Mouse (Mus musculus): ENCODE measurements around the gene Gm45717.
"Not testable (repeated sequence)": the region's sequence is repeated elsewhere in the genome, so short reads cannot be mapped to it uniquely, and the experiment has no call there.

The Gm45717 gene

DNA sequence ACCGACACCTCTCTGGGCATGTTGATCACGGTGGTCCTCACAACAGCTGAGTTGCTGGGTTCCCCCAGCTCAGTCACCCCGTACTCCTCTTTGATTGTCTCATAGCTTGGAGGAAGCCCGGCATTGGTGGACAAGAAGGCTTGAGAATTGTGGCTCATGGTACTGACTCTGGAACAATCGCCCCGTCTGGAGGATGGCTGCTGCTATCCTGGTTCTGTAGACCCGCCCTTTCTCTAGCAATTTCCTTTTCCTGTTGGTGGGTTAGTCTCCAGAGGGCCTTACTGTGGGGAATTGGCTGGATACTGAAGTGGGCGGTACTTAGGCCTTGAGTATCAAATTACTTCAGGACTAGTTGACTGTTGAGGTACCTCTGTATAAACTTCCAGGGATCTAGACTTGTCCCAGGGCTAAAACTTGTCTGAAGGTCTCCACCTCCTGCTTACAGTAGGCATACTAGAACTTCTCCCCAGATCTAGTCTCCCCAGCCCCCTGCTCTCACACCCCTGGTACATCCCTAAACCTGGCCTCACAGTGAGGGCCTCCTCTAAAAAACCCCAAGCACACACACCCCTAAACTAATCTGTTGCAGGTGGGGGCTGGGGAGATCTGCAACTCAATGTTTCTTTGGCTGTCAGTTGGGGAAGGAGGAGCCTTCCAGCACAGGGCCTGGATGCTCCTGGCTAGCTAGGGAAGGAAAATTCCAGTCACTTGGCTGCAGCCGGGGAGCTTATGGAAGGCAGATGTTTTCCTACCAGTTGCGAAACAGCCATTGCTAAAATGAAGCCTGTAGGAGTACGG is at the start of gene Gm45717, which contains the start of gene Ifitm2:
Gene Gm45717 (minus strand): TSS at position 180 of the 798 bp plus-strand sequence.
Gene Ifitm2 (minus strand): TSS at position 230 of the 798 bp plus-strand sequence.
- DNase-seq (ENCODE audit: low spot score in 2 of 2): no peak

DNA sequence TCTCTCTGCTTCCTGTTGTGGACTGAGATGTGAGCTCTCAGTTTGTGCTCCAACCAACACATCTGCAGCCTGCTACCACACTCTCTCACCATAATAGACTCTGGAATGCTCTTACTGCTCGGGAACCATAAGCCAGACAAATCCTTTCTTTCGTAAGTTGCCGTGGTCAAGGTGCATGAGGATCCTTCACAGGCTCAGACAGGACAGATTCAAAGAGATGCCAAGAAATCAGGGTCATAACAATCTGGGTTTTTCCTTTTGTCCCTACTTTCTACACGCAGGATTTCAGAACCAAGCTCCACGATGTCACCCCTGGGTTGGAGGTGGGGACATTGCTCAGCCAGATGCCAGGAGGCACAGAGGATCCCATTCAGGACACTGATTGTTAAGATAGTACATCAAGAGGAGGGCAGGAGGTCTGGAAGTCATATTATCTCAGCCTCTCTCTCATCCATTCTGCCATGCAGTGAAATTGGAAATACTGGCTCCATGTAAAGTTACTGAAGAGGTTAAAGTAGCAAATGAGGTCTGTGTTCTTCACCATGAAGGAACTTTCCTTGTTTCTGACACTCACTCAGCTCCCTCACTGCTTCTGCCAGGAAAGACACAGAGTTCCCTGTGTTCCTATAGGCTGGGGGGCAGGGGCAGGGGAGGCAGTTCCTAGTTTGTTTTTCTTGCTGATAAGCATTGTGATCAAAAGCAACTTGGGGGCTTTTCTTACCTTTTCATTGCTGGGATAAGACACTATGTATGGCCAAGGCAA is 47.7 kb upstream of the Gm45717 start:
- no peak for DNase-seq (ENCODE audit: low spot score in 2 of 2)

DNA sequence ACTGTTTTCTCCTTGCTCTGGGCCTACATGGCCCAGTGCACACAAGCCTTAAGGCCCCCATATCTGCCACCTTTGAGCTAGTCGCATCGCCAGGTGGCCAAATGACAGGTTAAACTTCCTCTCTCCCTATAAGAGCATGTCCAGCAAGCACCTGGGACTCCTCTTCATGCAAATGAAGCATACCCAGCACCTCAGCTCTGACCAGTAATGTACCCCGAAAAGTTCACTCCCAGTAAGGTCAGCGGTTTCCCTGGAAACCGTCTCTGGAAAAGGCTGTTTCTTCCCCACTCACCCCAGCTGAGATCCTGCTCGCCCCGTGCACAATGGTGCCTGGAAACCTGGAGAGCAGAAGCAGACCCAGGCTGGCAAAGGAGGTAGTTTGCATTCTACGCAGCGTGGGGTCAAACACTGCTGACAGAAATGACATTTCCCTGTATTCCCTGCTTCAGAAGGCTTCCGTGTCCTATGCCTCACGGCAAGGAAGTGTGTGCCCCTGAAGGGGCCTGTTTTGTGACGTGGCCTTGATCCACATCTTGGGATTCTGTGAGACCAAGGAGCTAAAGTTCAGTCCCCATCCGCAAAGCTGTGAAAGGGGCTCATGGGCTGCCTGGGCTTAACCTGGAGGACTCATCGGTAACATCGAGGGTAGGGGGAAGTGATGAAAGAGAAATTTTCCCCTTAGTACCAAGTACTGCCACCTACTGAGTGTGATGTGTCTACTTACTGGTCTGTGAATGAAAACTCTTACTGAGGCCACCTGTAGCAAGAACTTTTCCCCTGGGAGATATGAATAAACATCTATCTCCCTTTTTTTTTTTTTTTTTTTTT is 45.4 kb upstream of the Gm45717 start:
- DNase-seq (ENCODE audit: low spot score in 2 of 2): no peak

DNA sequence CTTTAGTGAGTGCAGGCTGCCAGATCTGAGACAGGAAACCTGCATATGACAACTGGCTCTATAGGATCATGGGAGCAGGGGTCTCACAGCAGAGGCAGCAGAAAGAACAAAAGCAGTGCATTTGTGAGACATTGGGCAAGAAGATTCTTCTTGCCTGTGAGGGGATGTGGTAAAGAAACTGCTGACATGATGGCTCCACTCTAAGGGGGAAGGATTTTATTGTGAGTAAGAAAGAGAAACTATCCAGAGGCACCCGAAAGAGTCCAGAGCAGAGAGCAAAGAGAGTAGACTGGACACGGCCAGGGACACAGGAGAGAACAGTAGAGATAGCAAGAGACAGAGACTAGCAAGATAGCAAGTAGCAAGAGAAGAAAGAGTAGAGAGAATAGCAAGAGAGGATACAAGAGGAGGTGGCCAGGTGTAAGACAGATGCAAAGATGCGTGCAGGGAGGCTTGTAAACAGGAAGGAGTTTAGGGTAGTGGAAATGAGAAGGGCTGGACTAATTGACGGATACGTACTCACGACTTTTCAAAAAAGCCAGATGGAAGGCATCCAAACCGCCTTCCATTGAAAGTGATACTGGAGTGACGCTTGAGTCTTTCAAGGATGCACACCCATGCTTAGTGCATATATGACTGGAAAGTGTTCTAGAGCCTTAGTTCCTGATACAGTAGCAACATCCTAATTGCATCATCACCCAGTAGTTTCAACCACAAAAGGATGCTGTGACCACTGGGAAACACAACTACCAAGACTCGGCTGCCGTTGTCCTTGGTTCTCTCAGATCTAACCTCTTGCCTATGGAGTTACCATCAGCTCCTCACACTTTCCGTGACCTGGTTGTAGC is 43.3 kb upstream of the Gm45717 start:
- no peak for DNase-seq (ENCODE audit: low spot score in 2 of 2)

DNA sequence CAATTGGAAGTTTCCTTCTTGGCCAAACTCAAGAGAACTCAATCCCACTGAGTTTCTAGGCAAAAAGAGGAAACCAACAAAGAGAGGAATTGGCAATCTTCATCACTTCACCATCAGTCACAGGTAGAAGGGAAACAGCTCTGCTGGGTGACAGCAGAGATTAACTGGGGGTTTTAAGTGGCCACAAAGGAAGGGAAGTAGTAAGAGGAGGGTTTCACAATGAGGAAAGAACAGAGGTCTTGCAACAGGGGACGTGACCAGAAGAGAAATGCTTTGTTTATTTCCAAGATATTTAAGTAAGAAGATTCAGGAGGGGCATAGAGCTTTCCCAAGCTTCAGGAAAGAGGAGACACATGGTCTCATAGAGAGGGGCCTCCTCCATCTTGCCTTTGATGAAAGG is 42.1 kb upstream of the Gm45717 start:
- no peak for DNase-seq (ENCODE audit: low spot score in 2 of 2)

DNA sequence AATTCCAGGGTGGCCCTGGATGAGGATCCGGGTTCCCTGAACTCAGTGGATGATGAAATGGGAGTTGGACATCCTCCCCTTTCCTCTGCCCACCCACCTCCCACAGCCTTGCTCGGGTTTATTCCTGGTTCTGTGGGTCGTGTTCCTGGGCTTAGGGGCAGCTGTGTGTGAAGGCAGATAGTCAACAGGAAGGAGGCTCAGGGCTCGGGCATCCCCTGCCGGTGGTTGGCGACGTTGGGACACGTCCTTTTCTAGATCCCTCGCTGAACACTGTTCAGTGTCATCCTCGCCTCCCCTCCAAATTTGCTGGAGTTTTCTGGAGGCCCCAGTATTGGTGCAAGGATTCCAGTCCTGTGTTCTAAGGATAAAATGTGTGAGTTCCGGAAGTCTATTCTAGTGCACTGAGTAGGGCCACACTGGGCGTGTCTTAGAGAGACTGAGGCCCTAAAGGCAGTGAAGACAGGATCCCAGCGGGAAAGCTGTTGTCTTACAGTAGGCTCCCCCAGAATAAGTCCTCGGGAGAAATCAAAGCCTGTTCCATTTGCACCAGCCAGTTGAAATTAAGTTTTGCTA is 35.5 kb upstream of the Gm45717 start:
- no peak for DNase-seq (ENCODE audit: low spot score in 2 of 2)

DNA sequence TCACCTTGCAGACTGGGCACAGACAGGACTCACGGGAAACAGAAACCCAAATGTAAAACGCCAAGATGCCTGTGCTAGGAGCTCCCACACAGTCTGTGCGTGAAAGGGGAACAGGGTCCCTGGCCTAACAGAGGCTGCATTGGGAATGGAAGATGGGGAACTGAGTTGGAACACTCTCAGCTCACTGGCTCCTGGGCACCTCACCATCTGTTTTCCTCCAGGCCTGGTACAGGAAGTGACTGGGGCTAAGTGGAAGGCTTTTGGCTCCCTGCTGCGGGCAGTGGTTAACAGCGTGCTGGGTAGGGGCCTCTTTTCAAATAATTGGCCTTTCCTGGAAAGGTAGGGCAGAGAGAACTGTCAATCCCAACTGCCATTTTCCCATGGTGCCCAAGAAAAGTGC is 34.9 kb upstream of the Gm45717 start:
- DNase-seq (ENCODE audit: low spot score in 2 of 2): no peak

DNA sequence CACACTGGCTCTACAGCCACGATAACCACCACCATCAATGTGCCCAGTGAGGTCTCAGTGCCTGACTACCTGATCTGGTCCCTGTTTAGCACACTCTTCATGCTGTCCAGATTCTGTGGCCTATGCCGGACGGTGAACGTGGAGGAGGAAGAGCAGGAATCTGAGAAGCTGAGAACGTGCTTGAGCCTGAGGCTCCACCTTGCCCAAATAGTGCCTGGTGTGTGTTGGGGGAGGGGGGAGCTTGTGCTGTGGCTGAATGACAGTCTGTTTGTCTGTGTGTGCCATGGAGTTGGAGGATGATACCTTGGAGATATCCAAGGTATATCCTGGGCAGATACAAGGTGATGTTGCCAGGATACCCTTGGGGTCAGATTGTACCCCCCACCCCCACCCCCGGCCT is 34.4 kb upstream of the Gm45717 start:
- DNase-seq (ENCODE audit: low spot score in 2 of 2): no peak

DNA sequence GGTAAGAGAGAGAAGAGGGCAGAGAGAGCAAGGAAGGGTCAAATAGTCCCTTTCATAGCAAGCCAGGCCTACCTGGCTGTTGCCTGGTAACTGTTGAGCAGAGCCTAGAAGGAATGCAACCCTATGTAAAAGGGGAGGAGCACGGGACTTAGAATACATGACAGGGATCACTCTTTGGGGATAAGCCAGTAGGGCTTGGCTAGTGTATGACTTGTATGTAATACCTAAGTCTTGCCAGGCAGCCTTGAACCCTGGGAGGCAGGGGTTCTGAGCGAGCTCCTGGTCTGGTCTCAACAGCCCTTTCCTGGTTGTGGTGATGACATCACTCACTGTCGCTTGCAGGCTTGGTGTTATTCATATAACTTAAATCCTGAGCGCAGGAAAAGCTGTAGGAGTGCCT is 33.3 kb upstream of the Gm45717 start:
- no peak for DNase-seq (ENCODE audit: low spot score in 2 of 2)

DNA sequence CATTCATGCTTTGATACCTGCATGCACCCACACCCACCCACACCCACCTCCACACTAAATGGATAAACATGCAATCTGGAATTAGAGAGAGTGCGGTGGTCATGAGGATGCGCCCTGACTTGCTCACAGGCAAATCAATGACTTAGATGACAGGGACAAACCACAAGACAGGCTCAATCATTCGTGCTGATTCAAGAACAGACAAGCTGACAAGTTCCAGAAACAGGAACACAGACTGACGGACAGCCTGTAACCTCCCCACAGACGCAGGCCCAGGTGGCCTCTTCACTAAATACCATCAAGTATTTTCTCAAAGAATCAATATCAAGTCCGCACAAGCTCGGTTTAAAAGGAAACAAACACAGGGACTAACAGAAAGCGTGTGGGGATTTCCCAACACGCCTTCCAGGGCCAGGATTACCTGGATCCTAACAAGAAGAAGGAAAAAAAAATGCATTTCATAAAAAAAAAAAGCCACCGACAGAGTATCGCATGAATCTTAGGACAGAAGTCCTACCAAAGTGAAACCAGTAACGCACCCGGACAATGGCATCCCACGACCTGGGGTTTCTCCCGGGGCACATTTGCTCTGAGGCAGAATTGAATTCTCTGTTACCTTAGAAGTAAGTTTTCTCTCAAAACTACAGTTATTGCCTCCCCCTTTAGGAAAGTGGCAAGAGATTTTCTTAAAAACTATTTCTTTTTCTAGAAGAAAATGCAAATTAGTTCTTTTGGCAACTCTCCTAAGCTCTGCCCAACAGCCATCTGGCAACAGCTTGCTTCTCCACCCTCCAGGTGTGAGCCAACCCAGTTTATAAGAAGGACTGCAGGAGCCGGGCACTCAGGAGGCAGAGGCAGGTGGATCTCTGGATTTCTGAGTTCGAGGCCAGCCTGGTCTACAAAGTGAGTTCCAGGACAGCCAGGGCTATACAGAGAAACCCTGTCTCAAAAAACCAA is 31.7 kb upstream of the Gm45717 start:
- DNase-seq (ENCODE audit: low spot score in 2 of 2): no peak

DNA sequence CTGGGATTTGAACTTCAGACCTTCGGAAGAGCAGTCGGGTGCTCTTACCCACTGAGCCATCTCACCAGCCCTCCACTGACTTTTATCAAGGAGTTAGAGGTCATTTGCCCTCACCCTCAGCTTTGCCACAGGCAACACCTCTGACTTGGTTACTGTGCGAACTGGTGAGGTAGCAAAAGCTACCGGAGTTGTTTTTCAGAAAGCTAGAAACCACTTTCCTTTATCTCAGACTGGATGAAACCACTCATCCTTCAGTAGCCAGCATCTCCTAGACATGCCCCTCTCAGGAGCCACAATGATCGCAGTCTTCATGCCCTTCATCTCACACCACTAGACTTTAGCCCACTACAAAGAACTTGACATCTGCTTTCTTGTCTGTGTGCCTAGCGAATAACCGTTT is 27.2 kb upstream of the Gm45717 start:
- DNase-seq (ENCODE audit: low spot score in 2 of 2): no peak

DNA sequence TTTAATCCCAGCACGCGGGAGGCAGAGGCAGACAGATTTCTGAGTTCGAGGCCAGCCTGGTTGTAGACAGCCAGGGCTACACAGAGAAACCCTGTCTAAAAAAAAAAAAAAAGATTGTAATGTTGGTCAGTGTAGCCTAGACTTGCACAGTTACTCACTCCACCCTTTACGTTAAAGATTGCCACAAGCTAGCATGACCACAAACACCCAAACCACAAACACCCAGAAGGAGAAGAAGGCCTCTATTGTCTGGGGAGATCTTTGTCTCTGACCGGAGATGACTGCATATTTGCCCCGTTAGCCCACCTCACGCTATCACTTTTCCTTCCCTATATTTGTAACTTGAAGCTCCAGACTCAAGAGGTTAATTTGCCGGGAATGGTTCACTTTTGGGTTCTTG is 26.0 kb upstream of the Gm45717 start:
- DNase-seq (ENCODE audit: low spot score in 2 of 2): no peak

DNA sequence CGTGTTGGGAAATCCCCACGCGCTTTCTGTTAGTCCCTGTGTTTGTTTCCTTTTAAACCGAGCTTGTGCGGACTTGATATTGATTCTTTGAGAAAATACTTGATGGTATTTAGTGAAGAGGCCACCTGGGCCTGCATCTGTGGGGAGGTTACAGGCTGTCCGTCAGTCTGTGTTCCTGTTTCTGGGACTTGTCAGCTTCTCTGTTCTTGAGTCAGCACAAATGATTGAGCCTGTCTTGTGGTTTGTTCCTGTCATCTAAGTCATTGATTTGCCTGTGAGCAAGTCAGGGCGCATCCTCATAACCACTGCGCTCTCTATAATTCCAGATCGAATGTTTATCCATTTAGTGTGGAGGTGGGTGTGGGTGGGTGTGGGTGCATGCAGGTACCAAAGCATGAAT is 21.0 kb upstream of the Gm45717 start:
- DNase-seq (ENCODE audit: low spot score in 2 of 2): not testable (repeated sequence)

DNA sequence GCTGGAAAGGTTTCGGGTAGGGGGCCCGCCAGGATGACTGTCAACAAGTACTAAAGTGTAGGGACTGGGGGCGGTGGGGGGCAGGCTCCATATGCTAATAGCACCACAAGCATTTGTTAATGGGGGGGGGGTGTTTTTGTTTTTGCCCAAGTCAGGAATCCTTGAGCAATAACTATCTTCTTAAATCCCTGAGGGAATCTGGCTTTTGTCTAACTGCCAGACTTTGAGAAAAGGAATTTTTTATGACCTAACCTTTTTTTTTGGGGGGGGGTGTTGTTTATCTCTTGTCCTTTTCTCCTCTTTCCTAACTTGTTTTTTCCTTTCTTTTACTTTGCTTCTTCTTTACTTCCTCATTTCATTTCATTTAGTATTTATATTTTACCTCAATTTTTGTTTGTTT is 19.7 kb upstream of the Gm45717 start:
- no peak for DNase-seq (ENCODE audit: low spot score in 2 of 2)

DNA sequence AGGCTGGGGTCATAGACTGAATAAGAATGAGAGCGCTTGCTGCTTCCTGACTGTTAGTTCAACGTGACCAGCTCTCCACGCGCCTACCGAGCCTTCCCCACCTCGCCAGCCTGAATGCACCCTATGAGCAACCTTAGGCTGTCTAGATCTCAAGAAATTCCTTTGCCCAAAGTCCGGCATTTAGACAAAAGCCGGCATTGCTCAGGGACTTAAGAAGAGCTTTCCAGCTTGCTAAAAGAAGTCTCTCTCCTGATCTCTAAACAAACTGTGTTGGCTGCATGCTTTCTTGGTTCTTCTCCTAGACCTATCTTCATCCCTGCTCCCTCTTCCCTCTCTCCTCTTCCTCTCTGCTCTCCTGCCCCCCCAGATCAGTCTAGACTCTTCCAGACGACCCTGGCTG is 19.2 kb upstream of the Gm45717 start:
- DNase-seq (ENCODE audit: low spot score in 2 of 2): no peak

DNA sequence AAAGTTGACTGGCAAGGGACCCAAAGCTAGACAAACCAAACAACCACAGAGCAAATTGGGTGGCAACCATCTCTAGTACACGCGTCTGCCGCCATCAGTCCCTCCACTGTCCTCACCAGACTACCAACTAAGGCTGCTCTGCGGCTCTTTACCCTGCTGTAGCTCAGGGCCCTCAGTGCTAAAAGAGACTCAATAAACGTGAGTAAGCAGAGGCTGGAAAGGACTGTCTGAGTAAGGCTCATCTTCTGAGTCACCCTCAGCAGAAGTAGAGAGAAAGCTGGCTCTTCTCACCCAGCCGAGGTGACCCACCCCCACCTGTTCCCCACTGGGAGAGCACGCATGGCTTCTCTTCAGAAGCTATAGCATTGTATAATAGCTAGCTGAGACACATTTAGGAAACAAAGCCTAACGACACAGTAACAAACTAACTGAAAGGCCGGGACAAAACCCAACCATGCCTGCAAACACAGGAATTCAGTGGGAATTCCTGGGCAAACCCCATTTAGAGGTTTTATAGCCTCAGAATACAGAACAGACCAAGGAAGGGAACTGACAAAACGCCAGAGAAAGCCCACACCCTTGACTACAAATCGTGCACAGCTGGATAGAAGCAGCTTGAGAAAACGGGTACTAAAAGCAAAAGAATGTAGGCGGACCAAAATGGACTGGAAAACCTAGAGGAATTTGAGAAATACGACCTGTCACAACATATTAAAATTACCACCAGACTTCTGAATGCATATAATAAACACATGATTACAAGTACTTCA is 17.8 kb upstream of the Gm45717 start:
- DNase-seq (ENCODE audit: low spot score in 2 of 2): no peak

DNA sequence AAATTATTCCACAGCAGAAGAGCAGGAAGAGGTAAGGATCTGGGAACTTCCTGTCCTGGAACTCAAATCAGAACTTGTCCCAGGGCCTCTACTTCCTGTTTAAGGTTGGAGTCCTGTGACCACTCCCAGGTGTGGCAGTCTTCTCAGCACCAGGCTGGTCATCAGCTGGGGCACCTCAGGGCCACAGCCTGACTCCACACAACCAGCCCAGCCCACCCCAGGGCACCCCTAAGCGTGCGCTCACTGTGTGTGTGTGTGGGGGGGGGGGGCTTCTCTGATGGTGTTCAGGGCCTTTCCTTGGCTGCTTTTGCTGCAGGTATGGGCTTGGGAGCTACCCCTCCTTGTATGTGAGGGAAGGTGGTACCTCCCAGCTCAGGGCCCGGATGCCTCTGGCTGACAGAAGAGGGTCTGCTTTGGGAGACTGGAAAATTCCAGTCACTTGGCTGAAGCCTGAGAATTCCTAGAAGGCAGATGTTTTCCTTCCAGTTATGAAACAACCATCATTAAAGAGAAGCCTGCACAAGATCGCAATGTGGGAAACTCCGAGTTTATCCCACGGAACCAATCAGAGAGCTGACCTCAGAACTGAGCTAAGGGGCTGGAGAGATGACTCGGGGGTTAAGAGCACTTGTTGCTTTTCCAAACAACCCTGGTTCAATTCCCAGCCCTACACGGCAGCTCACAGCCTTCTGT is 15.9 kb upstream of the Gm45717 start:
- DNase-seq (ENCODE audit: low spot score in 2 of 2): no peak

DNA sequence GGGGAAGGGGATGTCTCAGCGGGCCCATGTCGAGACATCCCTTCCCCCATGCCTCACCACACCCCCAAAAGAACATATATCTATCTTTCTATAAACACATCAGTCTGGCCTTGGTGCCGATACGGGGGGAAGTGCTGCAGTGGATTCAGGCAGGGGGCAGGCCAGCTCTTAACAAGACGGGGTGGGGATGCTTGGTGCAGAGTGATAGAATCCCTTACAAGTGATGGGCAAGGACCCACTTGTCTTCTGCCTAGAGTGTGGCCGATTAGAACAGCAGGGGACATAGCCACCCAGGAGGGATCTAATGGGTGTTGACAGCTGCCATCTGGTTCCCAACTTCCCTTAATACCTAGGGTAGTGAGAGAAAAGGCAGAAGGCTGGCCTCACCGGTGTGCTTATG is 15.2 kb upstream of the Gm45717 start:
- no peak for DNase-seq (ENCODE audit: low spot score in 2 of 2)

Data from thymus, postnatal 10 days (tissue).